Mouse (Mus musculus): Measurements from ENCODE around the gene Klhl41. TPM values are rescaled to one million over a fixed set of nuclear protein-coding genes. Genes with fewer than 3 reads are reported as not detected.

Gene Klhl41
- 0.96 TPM for polyA plus RNA-seq (2014; fragmentation: Illumina TruSeq; extraction: RNeasy Lipid Tissue Mini Kit (QIAGEN cat#74804); ENCODE audit: insufficient read depth, low read depth, low replicate concordance)

DNA sequence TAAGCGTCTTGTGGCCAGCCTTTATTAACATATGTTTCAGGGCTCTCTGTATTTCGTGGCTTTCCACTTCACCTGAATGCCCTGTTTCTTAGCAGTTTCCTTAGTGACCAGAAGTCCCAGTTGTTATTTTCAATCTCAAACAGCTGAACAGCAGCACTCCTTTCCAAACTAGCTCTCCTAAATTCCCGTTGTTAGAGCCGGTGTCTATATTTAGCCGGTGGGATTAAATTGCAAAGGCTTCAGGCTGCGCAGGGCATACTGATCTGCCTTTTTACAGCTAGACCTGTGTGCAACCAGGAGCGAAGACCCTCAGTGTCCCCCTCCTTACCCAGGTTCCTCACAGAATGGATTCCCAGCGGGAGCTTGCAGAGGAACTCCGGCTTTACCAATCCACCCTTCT, at the start of gene Klhl41:
Klhl41 (plus strand) TSS at position 268 of the 400 bp plus-strand sequence.

DNA sequence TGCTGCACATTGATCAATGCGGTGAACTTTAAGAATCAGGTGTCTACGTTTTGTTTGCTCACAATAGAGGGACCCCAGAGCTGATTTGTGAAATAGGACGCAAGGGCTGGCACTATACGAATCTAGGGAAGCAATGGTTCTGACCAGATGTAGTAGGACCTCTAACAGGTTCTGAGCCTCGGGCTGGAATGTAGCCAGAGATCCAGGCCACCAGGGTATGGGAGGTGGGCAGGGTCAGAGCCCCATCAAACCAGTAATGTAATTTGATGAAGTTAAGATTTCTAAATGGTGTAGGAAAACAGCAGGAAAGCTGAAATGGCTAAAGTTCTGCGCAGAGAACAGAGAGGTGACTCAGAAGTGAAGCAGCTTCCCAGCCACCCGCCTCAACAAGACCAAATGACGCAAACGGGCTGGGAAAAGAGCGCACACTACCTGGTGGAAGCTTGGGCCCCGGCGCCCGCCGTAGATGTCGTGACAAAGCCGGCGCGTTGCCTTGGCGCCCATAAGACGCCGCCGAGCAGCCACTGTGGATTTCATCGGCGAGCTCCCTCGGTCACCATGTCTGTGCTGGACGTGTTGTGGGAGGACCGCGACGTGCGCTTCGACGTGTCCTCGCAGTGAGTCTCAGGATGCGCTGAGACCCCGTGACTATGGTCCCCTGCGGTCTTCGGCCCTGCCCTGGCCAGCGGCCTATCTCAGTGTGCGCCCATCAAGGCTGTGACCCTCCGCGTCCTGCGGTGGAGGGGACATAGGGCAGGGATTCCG, 23.0 kb upstream of the Klhl41 start, which contains the start of gene Bbs5:
Bbs5 (plus strand) TSS at position 446 of the 765 bp plus-strand sequence.

DNA sequence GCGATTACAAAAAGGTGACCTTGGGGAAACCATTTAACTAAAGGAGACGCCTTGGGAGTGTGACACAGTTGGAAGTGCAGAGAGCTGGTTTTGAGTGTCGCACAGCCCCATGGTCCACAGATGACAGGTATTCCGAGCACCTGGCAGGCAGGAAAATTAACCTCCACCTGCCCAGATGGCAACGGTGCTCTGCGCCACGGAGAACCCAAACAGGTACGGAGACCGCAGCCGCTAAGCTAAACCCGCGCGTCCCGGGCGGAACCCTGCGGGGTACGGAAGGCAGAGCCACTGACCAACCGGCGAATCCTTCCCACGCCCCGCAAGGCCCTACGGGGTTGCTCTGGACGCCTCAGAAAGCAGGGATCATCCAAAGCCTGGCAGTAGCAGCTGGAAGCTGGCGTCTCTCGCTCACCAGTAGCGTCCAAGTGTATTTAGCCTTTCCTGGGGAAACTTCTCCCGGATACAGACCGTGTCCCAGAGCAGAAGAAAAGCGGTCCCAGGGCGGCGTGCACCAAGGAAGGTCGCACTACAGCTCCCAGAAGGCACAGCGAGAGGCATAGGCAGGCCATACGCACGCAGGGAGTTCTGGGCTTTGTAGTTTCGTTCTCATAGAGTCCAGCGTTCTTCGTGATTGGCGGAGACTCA, 43.2 kb downstream of the Klhl41 start, which contains the start of gene Fastkd1:
Fastkd1 (minus strand) TSS at position 536 of the 645 bp plus-strand sequence.

DNA sequence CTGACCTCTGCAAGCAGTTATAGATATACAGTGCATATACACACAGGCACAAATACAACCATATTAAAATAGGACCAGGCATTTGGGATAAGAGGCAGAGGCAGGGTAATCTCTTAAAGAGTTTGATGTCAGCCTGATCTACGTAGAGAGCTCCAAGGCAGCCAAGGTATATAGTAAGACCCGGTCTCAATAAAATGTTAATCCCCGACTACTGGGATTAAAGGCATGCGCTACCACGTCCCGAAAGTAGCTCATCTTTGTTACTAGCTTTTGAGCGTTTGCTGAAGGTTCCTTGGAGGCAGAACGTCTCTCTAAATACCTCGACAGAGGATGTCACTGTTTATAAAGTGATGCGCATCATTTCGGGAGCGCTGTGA, 52.3 kb downstream of the Klhl41 start, which contains the start of gene Ppig:
Ppig (plus strand) TSS at position 273 of the 377 bp plus-strand sequence.

Other genes starting within 250 kb of the Klhl41 start
- 2.9 TPM for gene Lrp2, start 84.1 kb upstream of the Klhl41 start, polyA plus RNA-seq (2014; fragmentation: Illumina TruSeq; extraction: RNeasy Lipid Tissue Mini Kit (QIAGEN cat#74804); ENCODE audit: insufficient read depth, low read depth, low replicate concordance)
- gene Bbs5, start 22.9 kb upstream of the Klhl41 start, polyA plus RNA-seq (2014; fragmentation: Illumina TruSeq; extraction: RNeasy Lipid Tissue Mini Kit (QIAGEN cat#74804); ENCODE audit: insufficient read depth, low read depth, low replicate concordance) = 7.1 TPM
- 4.8 TPM for gene Fastkd1, start 43.4 kb downstream of the Klhl41 start, polyA plus RNA-seq (2014; fragmentation: Illumina TruSeq; extraction: RNeasy Lipid Tissue Mini Kit (QIAGEN cat#74804); ENCODE audit: insufficient read depth, low read depth, low replicate concordance)
- 9.3 TPM for gene Ppig, start 52.4 kb downstream of the Klhl41 start, polyA plus RNA-seq (2014; fragmentation: Illumina TruSeq; extraction: RNeasy Lipid Tissue Mini Kit (QIAGEN cat#74804); ENCODE audit: insufficient read depth, low read depth, low replicate concordance)
- gene Ccdc173, start 119.5 kb downstream of the Klhl41 start, polyA plus RNA-seq (2014; fragmentation: Illumina TruSeq; extraction: RNeasy Lipid Tissue Mini Kit (QIAGEN cat#74804); ENCODE audit: insufficient read depth, low read depth, low replicate concordance) = 2.6 TPM
- 15.9 TPM for gene Phospho2, start 119.5 kb downstream of the Klhl41 start, polyA plus RNA-seq (2014; fragmentation: Illumina TruSeq; extraction: RNeasy Lipid Tissue Mini Kit (QIAGEN cat#74804); ENCODE audit: insufficient read depth, low read depth, low replicate concordance)
- gene Klhl23, start 151.8 kb downstream of the Klhl41 start, polyA plus RNA-seq (2014; fragmentation: Illumina TruSeq; extraction: RNeasy Lipid Tissue Mini Kit (QIAGEN cat#74804); ENCODE audit: insufficient read depth, low read depth, low replicate concordance) = 5.3 TPM
- gene Ssb, start 191.4 kb downstream of the Klhl41 start, polyA plus RNA-seq (2014; fragmentation: Illumina TruSeq; extraction: RNeasy Lipid Tissue Mini Kit (QIAGEN cat#74804); ENCODE audit: insufficient read depth, low read depth, low replicate concordance) = 88.9 TPM
- gene Mettl5, start 215.5 kb downstream of the Klhl41 start, polyA plus RNA-seq (2014; fragmentation: Illumina TruSeq; extraction: RNeasy Lipid Tissue Mini Kit (QIAGEN cat#74804); ENCODE audit: insufficient read depth, low read depth, low replicate concordance) = 17.0 TPM
- 12.9 TPM for gene Ubr3, start 227.1 kb downstream of the Klhl41 start, polyA plus RNA-seq (2014; fragmentation: Illumina TruSeq; extraction: RNeasy Lipid Tissue Mini Kit (QIAGEN cat#74804); ENCODE audit: insufficient read depth, low read depth, low replicate concordance)